Mouse (Mus musculus) heart, postnatal 0 days (tissue): ENCODE data around the gene Rbms3. TPM values are rescaled to one million over a fixed set of nuclear protein-coding genes. Genes with fewer than 3 reads are reported as not detected.

Experiments
- ATAC-seq: fragments of 200-750 bp; cut with Nextera tagmentation; 2 replicates; pipeline ENCODE4 v1.8.0; 2017; ENCODE audit warnings: low read depth, moderate number of reproducible peaks, moderate library complexity; ENCODE audit not compliant: insufficient read depth
- DNase-seq: peaks from one replicate; pipeline ENCODE4 v3.0.0-alpha.2; 2016; ENCODE audit warnings: low spot score
- H3K27ac ChIP-seq: fragments of 300-500 bp; sonication (generic); 2 replicates; pipeline ENCODE4 v1.5.1; 2014; ENCODE audit warnings: low read depth, mild to moderate bottlenecking
- H3K27me3 ChIP-seq: fragments of 300-500 bp; sonication (generic); 2 replicates; pipeline ENCODE4 v1.6.1; 2014; ENCODE audit warnings: low read length, mixed read lengths; ENCODE audit not compliant: control insufficient read depth, insufficient read depth
- H3K36me3 ChIP-seq: fragments of 300-500 bp; sonication (generic); replicated peaks from 2 replicates; pipeline ENCODE4 v1.6.1; 2014; ENCODE audit warnings: low read length, mixed read lengths; ENCODE audit not compliant: control insufficient read depth, insufficient read depth
- H3K4me1 ChIP-seq: fragments of 300-500 bp; sonication (generic); 2 replicates; pipeline ENCODE4 v1.6.1; 2014; ENCODE audit warnings: antibody characterized with exemption; ENCODE audit not compliant: control insufficient read depth, insufficient read depth
- H3K4me2 ChIP-seq: fragments of 300-500 bp; sonication (generic); 2 replicates; pipeline ENCODE4 v1.6.1; 2014; ENCODE audit warnings: low read depth, mild to moderate bottlenecking, low read length, moderate library complexity
- H3K4me3 ChIP-seq: fragments of 300-500 bp; sonication (generic); 2 replicates; pipeline ENCODE4 v1.5.1; 2014; ENCODE audit warnings: low read depth, low read length
- H3K9ac ChIP-seq: fragments of 300-500 bp; sonication (generic); replicated peaks from 2 replicates; pipeline ENCODE4 v1.6.1; 2014; ENCODE audit warnings: low read depth, low read length, mixed read lengths
- H3K9me3 ChIP-seq: fragments of 300-500 bp; sonication (generic); replicated peaks from 2 replicates; pipeline ENCODE4 v1.6.1; 2016; ENCODE audit warnings: low read length; ENCODE audit not compliant: control insufficient read depth
- CTCF ChIP-seq: IDR thresholded peaks from 2 replicates; pipeline ENCODE4 v1.5.1; 2016; ENCODE audit warnings: antibody characterized with exemption, control low read depth, low read depth
- EP300 ChIP-seq: IDR thresholded peaks from 2 replicates; pipeline ENCODE4 v1.6.1; 2016; ENCODE audit warnings: antibody characterized with exemption, low read depth
- WGBS: fragments of 180-500 bp; shearing (Covaris S2); extraction: QIAGEN DNeasy Blood & Tissue Kit; methylation state at CpG from one replicate; pipeline ENCODE4 v1.1.7; 2014; 5-methylcytosine and 5-hydroxymethylcytosine counted together
- polyA plus RNA-seq: library from polyadenylated mRNA; unstranded; fragments of >200 nt; fragmentation: Nextera tagmentation; extraction: Ambion mirVana; gene quantifications from 2 replicates; pipeline ENCODE4 v1.2.1, GENCODE M21; 2015
- total RNA-seq: library from RNA; depleted of rRNA; stranded (reverse); fragments of >200 nt; gene quantifications from 2 replicates; pipeline ENCODE4 v1.2.3, GENCODE M21; 2014; ENCODE audit warnings: low replicate concordance

Rbms3 gene
- total and polyA plus RNA-seq, 2 experiments from 2014 or later, result 18.2 to 75.3 TPM

DNA sequence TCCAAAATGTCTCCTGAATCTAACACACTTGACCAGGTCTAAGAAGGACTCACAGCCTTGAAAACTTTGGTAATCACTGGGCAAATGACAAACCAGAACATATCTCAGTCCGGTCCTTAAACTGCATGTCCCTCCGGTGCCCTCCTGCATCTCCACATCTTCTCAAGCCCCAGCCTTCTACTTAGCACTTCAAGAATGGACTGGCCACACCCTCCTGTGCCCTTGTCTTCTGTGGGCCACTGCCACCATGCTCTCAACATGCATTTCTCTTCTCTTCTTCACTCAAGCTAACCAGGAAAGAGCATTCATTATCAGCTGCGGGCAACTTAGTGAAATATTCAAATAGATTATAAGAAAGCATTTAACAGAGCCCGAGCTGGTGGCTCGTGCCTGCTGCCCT, 529.5 kb downstream of the Rbms3 start:
- Histone ChIP-seq H3K36me3 (no peaks in the 10 kb centered on the region), H3K4me3 (no peak overlapping the region), H3K27ac (no peak overlapping the region), H3K27me3 (no peaks in the 10 kb centered on the region), H3K4me2 (no peak overlapping the region), H3K9me3 (no peaks in the 10 kb centered on the region), H3K4me1 (peaks cover 13% of the 10 kb centered on the region), H3K9ac (no peak overlapping the region)
- no peak for ATAC-seq
- no peak for TF ChIP-seq CTCF
- TF ChIP-seq EP300, result no peak
- 87% methylated on average over 5 of the region's 5 CpGs for WGBS
- no peak for DNase-seq

DNA sequence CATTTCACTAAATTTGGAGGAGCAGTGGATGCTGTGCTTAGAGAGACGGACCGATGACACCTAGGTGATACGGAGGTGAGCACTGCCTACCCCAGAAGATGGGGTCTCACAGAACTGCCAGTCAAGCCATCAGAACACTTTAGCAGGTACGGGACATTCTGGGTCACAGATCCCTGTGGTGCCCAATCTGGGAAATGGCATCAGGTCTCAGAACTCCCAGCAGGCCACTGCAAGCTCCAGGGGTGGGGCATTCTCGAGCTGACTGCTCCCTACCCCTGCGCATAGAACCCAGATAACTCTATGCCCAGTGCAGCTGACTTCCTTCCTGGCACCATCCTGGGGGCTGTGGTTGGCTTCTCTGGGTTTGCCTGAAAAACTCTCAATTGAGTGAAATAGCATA, 536.2 kb downstream of the Rbms3 start:
- H3K27me3 ChIP-seq, result no peaks in the 10 kb centered on the region
- H3K9me3 ChIP-seq, result no peaks in the 10 kb centered on the region
- ATAC-seq (no peak), DNase-seq (no peak)
- WGBS, result 84% methylated on average over 6 of the region's 6 CpGs
- no peaks in the 10 kb centered on the region for H3K36me3 ChIP-seq
- no peak overlapping the region for H3K27ac ChIP-seq
- H3K4me2 ChIP-seq, result no peak overlapping the region
- H3K4me3 ChIP-seq, result no peak overlapping the region
- TF ChIP-seq EP300, result no peak
- TF ChIP-seq CTCF, result no peak
- no peaks in the 10 kb centered on the region for H3K4me1 ChIP-seq
- no peak overlapping the region for H3K9ac ChIP-seq

DNA sequence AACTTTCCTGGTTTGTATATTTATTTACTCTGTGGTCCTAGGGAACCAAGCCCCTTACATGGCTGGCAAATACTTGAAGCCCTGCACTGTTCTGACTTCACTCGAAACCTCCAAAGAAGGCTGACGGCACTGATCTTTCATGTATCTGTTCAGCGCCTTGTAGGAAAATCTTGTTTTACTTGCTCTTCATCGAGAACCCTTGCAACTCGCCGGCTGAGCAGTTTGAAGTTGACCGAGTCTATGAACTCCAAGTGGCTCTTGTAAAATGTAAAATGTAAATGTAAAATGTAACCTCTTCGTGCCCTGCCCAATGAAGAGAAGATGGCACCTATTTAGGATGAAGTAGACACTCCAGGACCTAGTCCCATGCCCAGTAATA, 537.5 kb downstream of the Rbms3 start:
- Histone ChIP-seq H3K4me1 (no peaks in the 10 kb centered on the region), H3K36me3 (no peaks in the 10 kb centered on the region), H3K27ac (no peak overlapping the region), H3K4me3 (no peak overlapping the region), H3K4me2 (no peak overlapping the region), H3K27me3 (no peaks in the 10 kb centered on the region), H3K9ac (no peak overlapping the region), H3K9me3 (no peaks in the 10 kb centered on the region)
- DNase-seq, result no peak
- TF ChIP-seq CTCF, result no peak
- TF ChIP-seq EP300, result no peak
- ATAC-seq, result no peak
- WGBS, result 88% methylated on average over 8 of the region's 8 CpGs

DNA sequence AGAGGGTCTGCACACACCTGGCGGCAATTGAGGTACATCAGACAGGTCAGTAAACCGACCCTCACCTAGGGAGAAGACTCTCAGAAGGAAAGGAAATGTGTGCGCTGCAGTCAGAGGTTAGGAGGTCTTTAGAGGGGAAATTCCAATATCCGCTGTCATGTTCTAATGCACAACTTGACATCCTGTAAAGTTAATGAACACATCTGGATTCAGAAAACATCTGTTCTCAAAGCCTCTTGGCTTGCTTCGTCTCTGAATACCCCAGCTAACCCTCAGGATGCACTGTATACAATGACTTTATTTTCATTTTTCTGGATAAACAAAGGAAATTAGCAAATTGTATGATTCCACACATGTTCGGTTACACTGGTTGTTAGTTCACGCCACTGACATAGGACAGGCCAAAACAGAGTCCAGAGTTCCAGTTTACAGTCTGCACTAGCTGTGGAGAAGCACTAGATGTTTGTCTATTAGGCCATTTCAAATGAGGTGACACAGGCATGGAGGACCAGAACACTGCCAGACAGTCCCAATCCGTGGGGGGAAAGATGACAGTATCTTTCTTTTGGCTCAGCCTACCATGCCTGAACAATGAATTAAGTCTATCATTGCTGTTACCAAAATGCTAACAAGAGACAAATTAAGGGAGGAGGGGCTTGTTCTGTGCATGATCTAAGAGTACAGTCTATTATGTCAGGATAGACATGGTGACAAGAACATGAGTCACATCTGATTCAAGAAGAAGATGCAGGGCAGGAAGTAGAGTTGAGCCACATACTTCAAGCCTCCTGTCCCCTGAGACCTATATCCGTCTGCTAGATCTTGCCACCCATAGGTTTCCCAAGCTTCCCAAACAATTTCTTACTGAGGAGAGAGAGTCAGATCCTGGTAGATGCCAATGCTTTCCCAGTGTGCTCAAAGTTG, 538.2 kb downstream of the Rbms3 start:
- no peaks in the 10 kb centered on the region for H3K36me3 ChIP-seq
- H3K4me3 ChIP-seq, result no peak overlapping the region
- no peaks in the 10 kb centered on the region for H3K27me3 ChIP-seq
- H3K9me3 ChIP-seq, result no peaks in the 10 kb centered on the region
- DNase-seq (no peak), ATAC-seq (no peak)
- no peak overlapping the region for H3K9ac ChIP-seq
- 66% methylated on average over 9 of the region's 9 CpGs for WGBS
- no peak for TF ChIP-seq EP300
- no peak for TF ChIP-seq CTCF
- no peak overlapping the region for H3K4me2 ChIP-seq
- no peaks in the 10 kb centered on the region for H3K4me1 ChIP-seq
- no peak overlapping the region; the same call in 1 of the 2 replicates for H3K27ac ChIP-seq

DNA sequence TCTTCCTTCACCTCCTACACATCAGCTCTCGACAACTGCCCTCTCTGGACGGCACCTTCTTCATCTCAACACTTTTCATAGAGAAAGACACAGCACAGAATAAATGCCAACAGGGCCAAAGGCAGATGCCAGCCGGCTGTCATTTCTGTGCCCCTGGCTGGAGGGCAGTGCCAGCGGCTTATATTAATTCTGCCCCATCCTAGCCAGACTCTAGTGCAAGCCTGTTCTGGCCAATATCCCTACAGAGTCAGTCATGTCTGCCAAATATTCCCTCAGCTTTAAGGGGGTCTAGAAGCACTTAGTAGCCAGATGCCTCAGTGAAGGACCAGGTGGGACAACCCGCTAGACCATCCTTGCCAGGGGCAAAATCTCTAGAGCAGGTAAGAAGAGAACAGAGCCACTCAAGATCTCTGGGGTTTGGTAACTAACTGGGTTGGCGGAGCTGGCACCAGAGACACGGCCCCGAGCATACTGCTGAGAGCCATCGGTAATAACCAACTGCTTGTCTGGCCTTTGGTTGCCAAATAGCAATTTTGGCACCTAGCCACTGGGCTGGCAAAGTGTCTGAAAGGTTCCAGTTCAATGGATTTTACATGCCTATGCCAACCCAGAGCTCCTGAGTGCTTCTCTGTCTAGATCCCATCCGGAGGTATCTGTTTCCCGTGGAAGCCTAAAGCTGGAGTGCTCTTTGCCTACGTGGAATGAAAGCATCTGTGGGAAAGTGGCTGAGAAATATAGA, 540.1 kb downstream of the Rbms3 start:
- DNase-seq, result no peak

More for the DNA sequence above, 540.1 kb downstream of the Rbms3 start:
- Histone ChIP-seq H3K4me3 (no peak overlapping the region), H3K9ac (no peak overlapping the region), H3K9me3 (no peaks in the 10 kb centered on the region), H3K4me2 (no peak overlapping the region), H3K27ac (no peak overlapping the region), H3K27me3 (no peaks in the 10 kb centered on the region), H3K36me3 (0 out of 2 replicates have a peak, but pooled peaks cover 3% of the 10 kb centered on the region), H3K4me1 (no peaks in the 10 kb centered on the region)
- 91% methylated on average over 12 of the region's 12 CpGs for WGBS
- TF ChIP-seq CTCF (no peak), EP300 (no peak)
- ATAC-seq, result no peak
